Mouse (Mus musculus) CH12.LX (cell line): ENCODE results near the gene Iah1. TPM values are rescaled to one million over a fixed set of nuclear protein-coding genes. Genes with fewer than 3 reads are reported as not detected.

ENCODE experiments used
- DNase-seq: peaks from one replicate; pipeline ENCODE4 v3.0.0-alpha.2; 2013; ENCODE audit errors: extremely low read depth
- H3K27ac ChIP-seq: 2 replicates; pipeline ENCODE4 v1.5.1; 2012; ENCODE audit warnings: low read depth, mild to moderate bottlenecking, control low read depth, moderate library complexity; ENCODE audit not compliant: insufficient read depth
- H3K27me3 ChIP-seq: replicated peaks from 2 replicates; pipeline ENCODE3; 2012; ENCODE audit warnings: inconsistent platforms
- H3K36me3 ChIP-seq, 2 experiments: replicated peaks in 1 of 2; 2 replicates each; pipeline versions ENCODE3 to v1.6.1; 2012; ENCODE audit warnings: inconsistent platforms in 1 of 2, low read length in 1 of 2, mild to moderate bottlenecking in 1 of 2, mixed read lengths in 1 of 2, moderate library complexity in 1 of 2; ENCODE audit not compliant: control insufficient read depth in 1 of 2, insufficient read depth in 1 of 2
- H3K4me1 ChIP-seq, 2 experiments: 2 replicates each; pipeline ENCODE4 v1.6.1; 2012; ENCODE audit warnings: inconsistent platforms in 1 of 2, moderate library complexity in 1 of 2; ENCODE audit not compliant: insufficient read depth in 2 of 2, control insufficient read depth in 1 of 2
- H3K4me2 ChIP-seq: 2 replicates; pipeline ENCODE4 v1.6.1; 2012; ENCODE audit warnings: low read depth, mild to moderate bottlenecking, control low read depth; ENCODE audit not compliant: poor library complexity, insufficient read depth, severe bottlenecking
- H3K4me3 ChIP-seq, 3 experiments: fragments of 150-350 bp in 1 of 3; sonication (generic) in 1 of 3; replicated peaks in 1 of 3; 2 replicates each; pipeline versions ENCODE3 to v1.5.1; 2011 to 2012; ENCODE audit warnings: low read depth in 2 of 3, low read length in 2 of 3, mild to moderate bottlenecking in 2 of 3, moderate library complexity in 2 of 3, control low read depth in 1 of 3, improper control_type of control experiment in 1 of 3, inconsistent platforms in 1 of 3, mixed read lengths in 1 of 3; ENCODE audit not compliant: poor library complexity in 1 of 3
- H3K79me2 ChIP-seq: replicated peaks from 2 replicates; pipeline ENCODE4 v1.6.1; 2012; ENCODE audit warnings: mild to moderate bottlenecking, moderate library complexity; ENCODE audit not compliant: control insufficient read depth, poor library complexity, insufficient read depth, severe bottlenecking; ENCODE audit errors: extremely low read depth
- H3K9ac ChIP-seq: 2 replicates; pipeline ENCODE4 v1.6.1; 2012; ENCODE audit warnings: low read depth, mild to moderate bottlenecking, control low read depth, moderate library complexity; ENCODE audit not compliant: insufficient read depth
- H3K9me3 ChIP-seq: replicated peaks from 2 replicates; pipeline ENCODE3; 2012; ENCODE audit warnings: low read length, inconsistent platforms, mixed read lengths
- BHLHE40 ChIP-seq: IDR thresholded peaks from 2 replicates; pipeline ENCODE4 v1.6.1; 2011; ENCODE audit warnings: mild to moderate bottlenecking, low read depth, low read length, improper control_type of control experiment
- CHD1 ChIP-seq: IDR thresholded peaks from 2 replicates; pipeline ENCODE4 v1.6.1; 2012; ENCODE audit warnings: low read depth, low read length, improper control_type of control experiment, inconsistent platforms
- CHD2 ChIP-seq: IDR thresholded peaks from 2 replicates; pipeline ENCODE4 v1.6.1; 2011; ENCODE audit warnings: low read length, improper control_type of control experiment
- ELF1 ChIP-seq: IDR thresholded peaks from 2 replicates; pipeline ENCODE4 v1.6.1; 2014; ENCODE audit warnings: low read depth, mild to moderate bottlenecking, inconsistent platforms, low read length, improper control_type of control experiment
- ETS1 ChIP-seq: conservative IDR thresholded peaks from 2 replicates; pipeline ENCODE4 v1.6.1; 2012; ENCODE audit warnings: low read depth, mild to moderate bottlenecking, inconsistent platforms, low read length, improper control_type of control experiment, moderate library complexity
- GABPA ChIP-seq: IDR thresholded peaks from 2 replicates; pipeline ENCODE4 v1.6.1; 2012; ENCODE audit warnings: low read depth, low read length, improper control_type of control experiment, inconsistent platforms; ENCODE audit not compliant: insufficient replicate concordance
- IRF4 ChIP-seq: IDR thresholded peaks from 2 replicates; pipeline ENCODE4 v1.6.1; 2014; ENCODE audit warnings: low read depth, mild to moderate bottlenecking, inconsistent platforms, low read length, improper control_type of control experiment
- MAFK ChIP-seq: IDR thresholded peaks from 2 replicates; pipeline ENCODE4 v1.6.1; 2011; ENCODE audit warnings: low read length, improper control_type of control experiment; ENCODE audit not compliant: insufficient replicate concordance
- MAX ChIP-seq: IDR thresholded peaks from 2 replicates; pipeline ENCODE4 v1.6.1; 2011; ENCODE audit warnings: low read length, improper control_type of control experiment
- MEF2A ChIP-seq: IDR thresholded peaks from 2 replicates; pipeline ENCODE4 v1.6.1; 2014; ENCODE audit warnings: low read depth, mild to moderate bottlenecking, inconsistent platforms, low read length, improper control_type of control experiment, borderline replicate concordance
- MYC ChIP-seq: IDR thresholded peaks from 2 replicates; pipeline ENCODE4 v1.6.1; 2011; ENCODE audit warnings: low read depth, mild to moderate bottlenecking, improper control_type of control experiment, low read length
- PAX5 ChIP-seq: IDR thresholded peaks from 2 replicates; pipeline ENCODE4 v1.6.1; 2012; ENCODE audit warnings: low read length, inconsistent platforms, mixed read lengths
- POLR2AphosphoS2 ChIP-seq: IDR thresholded peaks from 2 replicates; pipeline ENCODE4 v1.6.1; 2011; ENCODE audit warnings: low read depth, low read length, improper control_type of control experiment
- RAD21 ChIP-seq: IDR thresholded peaks from 2 replicates; pipeline ENCODE4 v1.6.1; 2011; ENCODE audit warnings: low read depth, mild to moderate bottlenecking, low read length, improper control_type of control experiment, moderate library complexity
- SIN3A ChIP-seq: IDR thresholded peaks from 2 replicates; pipeline ENCODE4 v1.6.1; 2012; ENCODE audit warnings: low read length, improper control_type of control experiment, inconsistent platforms
- SMC3 ChIP-seq: IDR thresholded peaks from 2 replicates; pipeline ENCODE4 v1.6.1; 2011; ENCODE audit warnings: low read depth, low read length, improper control_type of control experiment
- TBP ChIP-seq: conservative IDR thresholded peaks from 2 replicates; pipeline ENCODE4 v1.6.1; 2011; ENCODE audit warnings: low read depth, low read length, improper control_type of control experiment
- UBTF ChIP-seq: IDR thresholded peaks from 2 replicates; pipeline ENCODE4 v1.6.1; 2012; ENCODE audit warnings: low read depth, mild to moderate bottlenecking, inconsistent platforms, low read length, improper control_type of control experiment, moderate library complexity
- USF1 ChIP-seq: IDR thresholded peaks from 2 replicates; pipeline ENCODE4 v1.6.1; 2014; ENCODE audit warnings: low read depth, mild to moderate bottlenecking, inconsistent platforms, low read length, improper control_type of control experiment
- USF2 ChIP-seq: conservative IDR thresholded peaks from 2 replicates; pipeline ENCODE4 v1.6.1; 2011; ENCODE audit warnings: low read depth, low read length, improper control_type of control experiment
- ZC3H11A ChIP-seq: IDR thresholded peaks from 2 replicates; pipeline ENCODE4 v1.6.1; 2012; ENCODE audit warnings: low read depth, mild to moderate bottlenecking, inconsistent platforms, low read length, improper control_type of control experiment
- ZKSCAN1 ChIP-seq: IDR thresholded peaks from 2 replicates; pipeline ENCODE4 v1.6.1; 2012; ENCODE audit warnings: low read depth, inconsistent platforms, low read length, improper control_type of control experiment, borderline replicate concordance
- ZMIZ1 ChIP-seq: IDR thresholded peaks from 2 replicates; pipeline ENCODE4 v1.6.1; 2012; ENCODE audit warnings: low read depth, mild to moderate bottlenecking, inconsistent platforms, low read length, improper control_type of control experiment
- dilution Hi-C: fragments of 300-500 bp; cut with MboI; formaldehyde crosslinking; loops from 2 replicates; pipeline ENCODE4 v1.14.3; 2020; ENCODE audit warnings: low sequenced_read_pairs; ENCODE audit not compliant: extremely low pct_unique_long_range_greater_than_20kb, extremely low pct_ligation_motif_present
- in situ Hi-C: fragments of 300-500 bp; cut with MboI; formaldehyde crosslinking; loops from 3 replicates; pipeline ENCODE4 v1.14.3; 2019; ENCODE audit warnings: low sequenced_read_pairs, low pct_ligation_motif_present, low pct_unique_long_range_greater_than_20kb, mixed read lengths
- polyA plus RNA-seq: library from polyadenylated mRNA; unstranded; fragments of >175 nt; gene quantifications from 2 replicates; pipeline ENCODE4 v1.2.1, GENCODE M21; 2012; ENCODE audit warnings: low read depth; ENCODE audit not compliant: insufficient read length
- total RNA-seq, 2 experiments: library from RNA; depleted of rRNA; stranded (reverse); fragments of 300-350 nt in 1 of 2; fragments of >200 nt in 1 of 2; gene quantifications; 2 replicates each; pipeline ENCODE4 v1.2.3; 2012 to 2014

Gene Iah1
- total and polyA plus RNA-seq, 3 experiments: 62.2 to 126 (median 106) TPM

DNA sequence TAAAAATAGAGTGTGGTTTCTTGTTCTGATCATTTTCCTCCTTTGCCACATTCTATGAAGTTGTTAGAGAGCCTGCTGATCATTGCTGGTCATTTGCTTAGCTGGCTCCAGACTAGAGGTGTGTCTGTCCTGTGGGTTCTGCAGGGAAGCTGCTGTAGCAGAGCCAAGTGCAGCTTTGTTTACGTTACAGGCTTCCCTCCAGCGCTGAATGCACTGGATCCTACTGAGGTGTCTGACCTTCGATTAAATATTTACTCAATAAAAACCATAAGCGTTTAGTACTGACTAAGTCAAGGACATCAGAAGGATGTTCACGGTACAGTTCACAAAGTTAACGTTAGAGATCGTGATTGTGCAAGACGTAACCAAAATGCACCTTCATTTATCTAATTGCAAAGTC, 14.3 kb upstream of the Iah1 start:
- in situ Hi-C loops (no loop called here), dilution Hi-C loops (no loop called here)
- Histone ChIP-seq H3K27me3 (no peaks in the 10 kb centered on the region), H3K4me3 (no peak overlapping the region), H3K9ac (no peak overlapping the region), H3K27ac (no peak overlapping the region), H3K36me3 (peaks cover 74 to 88% of the 10 kb centered on the region in 2 experiments), H3K4me2 (no peak overlapping the region), H3K79me2 (no peaks in the 10 kb centered on the region; the same call in 1 of the 2 replicates), H3K9me3 (no peaks in the 10 kb centered on the region), H3K4me1 (no peaks in the 10 kb centered on the region)
- TF ChIP-seq CHD2 (no peak), MEF2A (no peak), POLR2AphosphoS2 (no peak), IRF4 (no peak), PAX5 (no peak), ELF1 (no peak), RAD21 (no peak)
- no peak for DNase-seq

DNA sequence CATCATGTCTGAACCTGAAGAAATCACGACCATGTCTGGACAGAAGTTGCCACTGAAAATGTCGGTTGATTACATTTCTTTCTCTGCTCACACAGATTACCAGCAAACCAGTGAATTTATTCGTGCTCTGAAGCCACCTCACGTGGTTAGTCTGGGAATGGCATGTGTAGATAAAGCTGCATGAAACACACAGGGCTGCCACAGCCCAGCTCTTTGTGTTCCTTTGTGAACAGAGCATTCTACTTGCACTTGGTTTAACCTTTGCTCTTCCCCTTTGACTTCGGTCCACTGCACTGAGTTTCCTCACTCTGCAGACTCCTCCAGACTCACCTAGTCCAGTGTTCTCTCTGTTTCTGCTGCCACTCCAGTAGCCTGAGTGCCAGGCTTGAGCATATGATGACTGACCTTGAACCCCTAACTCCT, 13.8 kb upstream of the Iah1 start:
- dilution Hi-C loops (no loop called here), in situ Hi-C loops (no loop called here)
- Histone ChIP-seq H3K9ac (no peak overlapping the region), H3K27ac (no peak overlapping the region), H3K36me3 (peaks cover 72 to 88% of the 10 kb centered on the region in 2 experiments), H3K79me2 (no peaks in the 10 kb centered on the region; the same call in 1 of the 2 replicates), H3K4me1 (no peaks in the 10 kb centered on the region), H3K4me2 (no peak overlapping the region), H3K4me3 (no peak overlapping the region), H3K9me3 (no peaks in the 10 kb centered on the region), H3K27me3 (no peaks in the 10 kb centered on the region)
- DNase-seq: no peak
- no peak for TF ChIP-seq MYC
- no peak for TF ChIP-seq BHLHE40
- TF ChIP-seq CHD1: no peak
- TF ChIP-seq ELF1: no peak
- no peak for TF ChIP-seq GABPA
- TF ChIP-seq ZC3H11A: no peak
- TF ChIP-seq IRF4: no peak
- TF ChIP-seq ETS1: no peak
- TF ChIP-seq PAX5: no peak
- no peak for TF ChIP-seq SIN3A
- no peak for TF ChIP-seq MAFK
- TF ChIP-seq USF2: no peak
- TF ChIP-seq UBTF: no peak
- TF ChIP-seq SMC3: no peak
- no peak for TF ChIP-seq TBP
- no peak for TF ChIP-seq ZMIZ1
- TF ChIP-seq MAX: no peak
- TF ChIP-seq ZKSCAN1: no peak
- TF ChIP-seq USF1: no peak
- no peak for TF ChIP-seq POLR2AphosphoS2
